10 mouse cellular contexts compared by ENCODE assay signal in genomic region chr4:86810604-86811003, GRCm38 (mm10). TPM values are rescaled to one million over a fixed set of nuclear protein-coding genes. Genes with fewer than 3 reads are reported as not detected.
DNase-seq lines count a peak whose midpoint lies in the region; ATAC-seq lines count a peak whose summit lies in the region.
"Had no signal": no experiment of that assay in that cellular context is flagged by ENCODE, and none has a peak within 500 bp of the region (broad histone marks: within the 10 kb centered on the region; RNA-seq: fewer than 3 reads in every experiment).

No protein-coding gene starts in this region.

- ATAC-seq in midbrain, embryonic 14.5 days (ENCODE audit: low FRiP score, low TSS enrichment), result no peak

- no peak overlapping the region for H3K27ac ChIP-seq in midbrain, embryonic 14.5 days (replicated peaks; ENCODE audit: low read depth, low read length)
- H3K27ac ChIP-seq in midbrain, embryonic 10.5 days (replicated peaks), result no peak overlapping the region

- no peaks in the 10 kb centered on the region for H3K27me3 ChIP-seq in midbrain, embryonic 14.5 days (ENCODE audit: control insufficient read depth, insufficient read depth, low read length)
- no peaks in the 10 kb centered on the region for H3K27me3 ChIP-seq in midbrain, embryonic 10.5 days (ENCODE audit: low read depth, poor library complexity, severe bottlenecking)
- H3K27me3 ChIP-seq: megakaryocyte, embryonic 14.5 days had no signal

- no peak overlapping the region for H3K9ac ChIP-seq in midbrain, embryonic 14.5 days (replicated peaks; ENCODE audit: low read length)

- peaks cover 22% of the 10 kb centered on the region; the same call in 1 of the 2 replicates for H3K36me3 ChIP-seq in midbrain, embryonic 14.5 days (ENCODE audit: control insufficient read depth, insufficient read depth, low read length)
- peaks cover 16% of the 10 kb centered on the region for H3K36me3 ChIP-seq in midbrain, embryonic 10.5 days

- intact Hi-C loops in heart, postnatal 25 days (cut with DNase I), result no loop called here

- peak; percentile 14 to 29 for DNase-seq in heart, adult 18-20 months
- DNase-seq in heart, postnatal 25 days (ENCODE audit: low spot score), result no peak
- peak; percentile 51 for DNase-seq in midbrain, embryonic 14.5 days
- DNase-seq in midbrain, embryonic 10.5 days (ENCODE audit: low spot score), result no peak
- DNase-seq in brain, adult 2 months (ENCODE audit: low read depth, low spot score), result peak; percentile 51
- DNase-seq in mesoderm, embryonic 11.5 days (ENCODE audit: low read depth, low spot score), result peak; percentile 1
- DNase-seq in right cerebral cortex, postnatal 25 days, result no peak
- no peak for DNase-seq in right cerebral cortex, adult 2 months (ENCODE audit: low spot score in 2 of 2)
- DNase-seq: adrenal gland, postnatal 25 days had no signal

- no peaks in the 10 kb centered on the region for H3K4me1 ChIP-seq in midbrain, embryonic 14.5 days (ENCODE audit: control insufficient read depth, insufficient read depth, low read length)
- H3K4me1 ChIP-seq in midbrain, embryonic 10.5 days, result no peaks in the 10 kb centered on the region
- H3K4me1 ChIP-seq: megakaryocyte, embryonic 14.5 days had no signal

- H3K4me2 ChIP-seq in midbrain, embryonic 14.5 days (ENCODE audit: low read length), result no peak overlapping the region

- H3K9me3 ChIP-seq in midbrain, embryonic 14.5 days (ENCODE audit: control insufficient read depth, low read length), result no peaks in the 10 kb centered on the region
- no peaks in the 10 kb centered on the region for H3K9me3 ChIP-seq in midbrain, embryonic 10.5 days (replicated peaks)
- H3K9me3 ChIP-seq: megakaryocyte, embryonic 14.5 days had no signal

- WGBS in midbrain, embryonic 14.5 days, result 54% methylated on average over 2 of the region's 2 CpGs
- 57% methylated on average over 2 of the region's 2 CpGs for WGBS in midbrain, embryonic 10.5 days

- no peak overlapping the region for H3K4me3 ChIP-seq in midbrain, embryonic 14.5 days (replicated peaks; ENCODE audit: low read depth, low read length)
- H3K4me3 ChIP-seq in midbrain, embryonic 10.5 days, result no peak overlapping the region
- H3K4me3 ChIP-seq: megakaryocyte, embryonic 14.5 days had no signal

RNA-seq across cellular contexts. Expression of gene Rps6, which starts 46.6 kb away (rescaled TPM):
- 100 to 1,000 TPM; 534 to 598 TPM for total RNA-seq in heart, adult 18-20 months (2021)
- 100 to 1,000 TPM; 460 to 507 TPM for total RNA-seq in heart, postnatal 25 days (2021)
- polyA plus RNA-seq in midbrain, embryonic 14.5 days (2014; fragmentation: Nextera tagmentation; extraction: Ambion mirVana), result 413 and 486 TPM in 2 replicates
- 583 and 651 TPM in 2 replicates for polyA plus RNA-seq in midbrain, embryonic 10.5 days (2016; fragmentation: Nextera tagmentation; extraction: Ambion mirVana)

Comparison
In these comparisons a context has a peak if more than half of its experiments do, and no peak if none do; other contexts are left out.
1. DNase-seq: peak in heart, adult 18-20 months (2 of 2), midbrain, embryonic 14.5 days (single experiment), brain, adult 2 months (single experiment) and mesoderm, embryonic 11.5 days (single experiment); none in heart, postnatal 25 days (single experiment), midbrain, embryonic 10.5 days (single experiment), right cerebral cortex, postnatal 25 days (single experiment) and right cerebral cortex, adult 2 months (0 of 2).